Mouse (Mus musculus) hematopoietic multipotent progenitor cell, adult 10-12 weeks (in vitro differentiated cells): ENCODE data around the gene Impdh1. TPM values are rescaled to one million over a fixed set of nuclear protein-coding genes. Genes with fewer than 3 reads are reported as not detected.

ENCODE experiments used
- polyA plus RNA-seq: library from polyadenylated mRNA; stranded (reverse); fragments of >175 nt; gene quantifications from 2 replicates; pipeline ENCODE4 v1.2.3, GENCODE M21; 2012; ENCODE audit warnings: low replicate concordance

The Impdh1 gene
- polyA plus RNA-seq, result 121 and 262 TPM in 2 replicates

GRCm38 (mm10) chr6:29215881-29216501, at the start of gene Impdh1:
Impdh1 (minus strand) TSS chr6:29216364.

GRCm38 (mm10) chr6:29178888-29179658, 37.1 kb downstream of the Impdh1 start, which contains the start of gene Prrt4:
Prrt4 (minus strand) TSS chr6:29179584.

GRCm38 (mm10) chr6:29164314-29165244, 51.6 kb downstream of the Impdh1 start, which contains the start of gene Rbm28:
Rbm28 (minus strand) TSS chr6:29165006.

Other genes with a start within 250 kb of the Impdh1 start
- not detected in 2 replicates for gene Lep, start 156.1 kb downstream of the Impdh1 start, polyA plus RNA-seq
- 11.4 and 14.8 TPM in 2 replicates for gene Rbm28, start 51.4 kb downstream of the Impdh1 start, polyA plus RNA-seq
- 0.24 and 0.59 TPM in 2 replicates for gene Prrt4, start 36.8 kb downstream of the Impdh1 start, polyA plus RNA-seq
- 22.1 and 32.0 TPM in 2 replicates for gene Hilpda, start 56.1 kb upstream of the Impdh1 start, polyA plus RNA-seq
- gene Fam71f2, start 63.2 kb upstream of the Impdh1 start, polyA plus RNA-seq, result 0.24 TPM in 1 of 2 replicates, not detected in the other
- not detected in 2 replicates for gene Fam71f1, start 102.8 kb upstream of the Impdh1 start, polyA plus RNA-seq
- 4.2 and 22.3 TPM in 2 replicates for gene Calu, start 131.7 kb upstream of the Impdh1 start, polyA plus RNA-seq
- gene Opn1sw, start 172.1 kb upstream of the Impdh1 start, polyA plus RNA-seq, result not detected in 2 replicates
- gene Ccdc136, start 179.9 kb upstream of the Impdh1 start, polyA plus RNA-seq, result 0.17 and 0.56 TPM in 2 replicates
- 0.05 TPM in 1 of 2 replicates, not detected in the other for gene Flnc, start 216.9 kb upstream of the Impdh1 start, polyA plus RNA-seq